Mouse (Mus musculus) naive thymus-derived CD4-positive, alpha-beta T cell, adult 2 months (primary cell): Measurements from ENCODE around the gene Lrrc4.

Experiments
- DNase-seq: peaks from one replicate; pipeline ENCODE4 v3.0.0-alpha.2; 2011; ENCODE audit warnings: low read depth

Gene Lrrc4

DNA sequence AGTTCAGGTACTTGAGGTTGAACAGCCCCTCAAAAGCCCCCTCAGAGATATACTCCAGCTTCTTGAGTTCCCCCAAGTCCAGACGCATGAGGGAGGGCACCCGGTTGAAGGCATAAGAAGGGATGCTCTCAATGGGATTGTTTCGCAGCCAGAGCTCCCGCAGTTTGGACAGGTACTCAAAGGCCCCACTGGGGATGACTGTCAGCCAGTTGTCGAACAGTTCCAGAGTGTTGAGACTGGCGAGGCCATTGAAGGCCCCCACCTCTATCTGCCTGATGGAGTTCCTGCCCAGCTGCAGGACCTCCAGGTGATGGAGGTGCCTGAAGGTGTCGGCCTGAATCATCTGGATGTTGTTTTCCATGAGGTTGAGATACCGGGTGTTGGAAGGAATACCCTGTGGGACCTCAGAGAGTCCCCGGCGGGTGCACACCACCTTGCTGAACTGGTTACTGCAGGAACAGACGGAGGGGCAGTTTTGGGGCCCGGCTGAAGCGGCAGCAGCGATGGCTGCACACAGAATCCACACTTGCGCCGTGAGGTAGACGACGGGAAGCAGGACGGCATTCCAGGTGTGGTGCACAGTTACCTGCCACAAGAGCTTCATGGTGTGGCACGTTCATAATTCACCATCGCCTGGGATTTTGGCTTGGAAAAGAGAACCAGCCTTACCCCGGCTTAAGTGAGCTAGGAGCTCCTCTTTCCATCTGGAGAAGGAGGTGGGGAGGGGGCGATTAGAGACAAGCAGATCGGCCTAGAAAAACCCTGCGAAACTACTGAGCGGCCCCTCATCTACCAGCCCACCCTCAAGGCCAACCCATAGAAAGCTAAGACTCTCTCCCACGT lies at the start of gene Lrrc4:
Gene Lrrc4, minus strand, starts transcription at position 737 of the 843 bp plus-strand sequence.
- no peak for DNase-seq

DNA sequence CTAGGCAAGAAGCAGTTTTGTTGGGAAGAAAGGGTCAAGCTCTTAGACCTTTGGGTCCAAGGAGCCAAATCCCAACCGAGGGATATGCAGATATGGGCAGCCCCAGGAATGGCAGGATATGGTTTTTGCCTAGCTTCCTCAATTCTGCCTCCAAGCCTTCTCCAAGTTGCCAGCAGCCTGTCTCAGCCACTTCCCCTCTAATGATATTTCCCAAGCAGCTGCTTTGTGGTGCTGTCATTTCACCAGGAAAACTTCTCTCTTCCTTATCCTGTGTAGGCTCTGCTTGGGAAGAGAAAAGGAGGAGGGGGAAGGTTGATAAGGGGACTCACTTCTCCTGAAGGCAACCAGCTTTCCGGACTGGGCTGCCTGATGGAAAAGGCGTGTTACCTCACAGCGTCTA lies 49.4 kb upstream of the Lrrc4 start:
- DNase-seq, result no peak

DNA sequence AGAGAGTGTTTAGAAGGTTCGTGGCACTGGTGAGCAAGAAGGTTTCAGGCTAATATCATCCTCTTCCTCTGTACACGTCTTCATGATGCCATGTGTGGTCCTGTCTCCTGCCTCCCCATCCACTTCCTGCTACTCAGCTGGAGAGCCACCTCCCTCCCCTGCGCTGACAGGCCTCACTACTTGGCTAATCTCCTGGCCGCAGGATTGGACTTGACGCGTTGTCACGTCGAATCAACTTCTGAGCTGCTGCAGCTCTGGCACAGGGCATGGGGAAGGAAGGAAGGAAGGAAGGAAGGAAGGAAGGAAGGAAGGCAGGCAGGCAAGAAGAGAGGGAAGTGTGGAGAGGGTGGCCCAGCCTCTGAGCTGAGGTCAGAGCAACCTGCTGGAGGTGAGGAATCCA lies 47.8 kb upstream of the Lrrc4 start:
- DNase-seq, result no peak

DNA sequence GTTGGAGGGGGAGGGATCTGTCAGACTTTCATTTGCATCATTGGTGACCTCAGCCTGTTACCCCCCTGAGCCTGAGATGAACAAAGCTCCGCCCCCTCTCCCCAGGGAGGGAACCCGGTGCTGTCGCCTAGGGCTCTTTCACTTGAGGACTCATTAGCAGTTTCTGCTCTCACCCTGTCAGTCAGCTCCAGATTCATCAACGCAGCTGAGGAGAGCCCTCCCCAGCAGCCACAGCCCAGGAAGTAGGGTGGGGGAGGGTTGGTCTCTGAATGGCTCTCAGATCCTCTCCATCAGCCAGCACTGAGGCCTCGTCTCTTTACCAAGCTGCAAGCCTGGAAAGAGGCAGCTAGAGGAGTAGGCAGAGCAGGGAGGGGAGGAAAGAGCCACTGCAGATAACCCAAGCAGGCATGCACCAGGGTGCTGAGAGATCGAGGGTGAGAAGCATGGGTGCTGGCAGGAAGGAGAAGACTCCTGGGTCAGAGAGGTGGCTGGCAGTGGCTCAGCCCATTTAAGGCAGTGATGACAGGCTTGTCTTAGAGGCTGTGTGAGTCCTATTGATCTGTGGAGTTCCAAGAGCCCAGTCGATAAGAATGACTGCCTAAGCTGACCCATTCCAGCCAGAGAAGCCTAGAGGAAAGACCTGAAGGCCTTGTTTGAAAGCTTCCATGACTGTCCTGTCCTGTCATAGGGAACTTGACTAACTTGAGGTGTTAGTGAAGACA lies 46.6 kb upstream of the Lrrc4 start:
- DNase-seq, result peak; percentile 17

DNA sequence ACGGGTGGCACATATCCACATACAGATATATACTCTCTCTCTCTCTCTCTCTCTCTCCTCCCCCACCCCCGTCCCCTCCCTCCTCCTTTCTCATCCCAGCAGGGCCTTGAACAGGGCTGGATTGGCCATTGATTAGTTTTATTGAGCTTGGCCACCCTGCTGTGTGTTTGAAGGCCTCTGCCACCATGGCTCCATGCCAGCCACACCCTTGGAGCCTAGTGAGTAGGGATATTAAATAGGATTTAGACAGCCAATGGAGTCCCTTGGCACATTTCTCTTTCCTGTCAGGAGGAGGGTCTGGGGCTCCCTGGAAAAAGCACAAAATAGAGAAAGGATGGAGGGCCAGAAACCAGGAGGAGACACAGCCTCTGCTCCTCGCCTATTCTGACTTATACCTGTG lies 44.9 kb upstream of the Lrrc4 start:
- DNase-seq, result no peak

DNA sequence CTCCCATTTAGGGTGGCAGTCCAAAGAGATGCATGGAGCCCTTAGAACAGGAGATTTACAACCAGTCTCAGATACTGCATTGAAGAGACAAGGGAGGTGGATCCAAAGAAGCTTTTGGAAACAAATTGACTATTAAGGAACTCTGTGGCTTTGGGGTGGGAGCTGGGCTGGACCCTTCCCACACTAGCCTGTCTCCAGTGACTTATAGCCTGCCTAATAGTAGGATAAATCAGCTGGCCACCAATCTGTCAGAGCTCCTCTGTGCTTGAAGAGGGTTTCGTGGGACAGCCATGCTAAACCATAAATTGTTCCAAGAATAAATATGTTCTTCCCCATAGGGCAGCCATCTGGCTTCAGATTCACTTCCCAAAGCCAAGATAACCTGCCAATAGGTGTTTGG lies 43.8 kb upstream of the Lrrc4 start:
- DNase-seq, result no peak

DNA sequence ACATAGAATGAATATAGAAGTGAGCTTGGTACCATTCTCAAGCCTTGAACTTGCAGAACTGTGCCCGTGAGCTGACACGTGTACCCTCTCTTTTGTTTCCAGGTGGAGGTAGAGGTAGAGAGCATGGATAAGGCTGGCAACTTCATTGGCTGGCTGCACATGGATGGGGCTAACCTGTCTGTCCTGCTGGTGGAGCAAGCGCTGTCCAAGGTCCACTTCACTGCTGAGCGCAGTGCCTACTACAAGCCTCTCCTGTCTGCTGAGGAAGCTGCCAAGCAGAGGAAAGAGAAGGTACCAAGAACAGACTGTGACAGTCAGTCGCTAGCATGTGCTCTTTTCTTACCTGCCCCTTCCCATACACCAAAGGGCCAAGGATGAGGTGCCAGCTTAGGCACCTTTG lies 43.2 kb upstream of the Lrrc4 start:
- no peak for DNase-seq

DNA sequence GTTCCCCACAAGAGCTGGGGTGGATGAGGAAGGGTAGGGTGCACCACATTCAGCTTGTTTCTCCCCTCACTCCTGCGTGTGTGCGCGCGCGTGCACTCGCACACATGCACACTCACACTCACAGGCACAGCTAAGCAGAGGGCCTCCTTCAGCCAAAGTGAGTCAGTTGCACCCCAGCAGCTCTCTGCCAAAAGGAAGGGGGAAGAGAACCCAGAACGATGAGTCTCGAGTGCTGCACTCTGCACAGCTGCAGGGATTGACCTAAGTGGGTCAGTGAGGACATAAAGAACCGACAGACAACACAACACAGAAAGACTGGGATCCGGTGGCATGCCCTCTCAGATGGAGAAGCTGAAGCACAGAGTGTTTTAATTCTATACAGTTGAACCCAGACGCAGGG lies 42.5 kb upstream of the Lrrc4 start:
- DNase-seq, result no peak

DNA sequence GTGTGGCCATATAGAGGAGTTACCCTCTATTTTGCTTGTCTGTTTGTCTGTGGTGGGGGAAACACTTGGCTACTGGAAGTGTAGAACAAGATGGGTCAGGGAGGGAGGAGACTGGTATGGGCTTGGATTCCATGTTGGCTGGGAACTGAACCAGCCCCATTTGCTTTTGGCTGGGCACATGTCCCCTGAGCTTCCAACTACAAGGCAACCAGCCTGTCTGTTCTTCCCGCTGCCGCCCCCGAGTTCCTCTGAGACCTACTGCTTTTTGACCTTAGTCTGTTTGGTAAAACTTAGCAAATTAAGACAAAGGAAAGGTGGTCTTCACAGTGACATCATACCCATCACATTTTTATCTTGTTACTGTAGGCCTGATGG lies 40.9 kb upstream of the Lrrc4 start:
- no peak for DNase-seq

DNA sequence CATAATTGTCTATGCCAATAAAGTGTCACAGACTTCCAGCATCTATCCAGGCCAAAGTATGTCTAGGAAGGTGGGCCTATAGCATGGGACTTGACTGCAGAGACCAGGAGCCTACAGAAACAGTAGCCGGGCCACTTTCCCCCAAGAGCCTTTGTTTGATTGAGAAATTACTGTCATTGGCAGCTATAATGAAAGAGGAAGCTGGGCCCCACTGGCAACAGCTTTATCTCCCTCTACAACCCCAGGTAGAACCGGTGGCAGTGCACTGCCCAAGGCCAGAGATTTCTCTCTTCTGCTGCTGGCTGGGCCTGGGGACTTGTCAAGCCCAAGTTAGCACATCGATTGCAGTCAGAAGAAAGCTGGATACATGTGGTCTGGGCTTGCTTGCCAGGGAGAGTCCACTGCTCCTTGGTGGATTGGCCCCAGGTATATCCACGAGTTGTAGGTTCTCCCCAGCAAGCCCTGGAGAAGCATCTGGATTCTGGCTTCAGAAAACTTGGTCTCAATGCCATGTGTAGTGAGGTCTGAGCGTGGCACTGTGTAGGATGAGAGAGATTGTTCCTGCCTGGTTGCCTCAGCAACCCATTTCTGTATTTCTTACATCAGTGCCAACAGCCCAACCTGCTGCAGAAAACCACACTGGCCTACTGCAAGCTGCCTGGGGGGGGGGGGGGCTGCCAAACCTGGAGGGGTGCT lies 40.3 kb upstream of the Lrrc4 start:
- no peak for DNase-seq

DNA sequence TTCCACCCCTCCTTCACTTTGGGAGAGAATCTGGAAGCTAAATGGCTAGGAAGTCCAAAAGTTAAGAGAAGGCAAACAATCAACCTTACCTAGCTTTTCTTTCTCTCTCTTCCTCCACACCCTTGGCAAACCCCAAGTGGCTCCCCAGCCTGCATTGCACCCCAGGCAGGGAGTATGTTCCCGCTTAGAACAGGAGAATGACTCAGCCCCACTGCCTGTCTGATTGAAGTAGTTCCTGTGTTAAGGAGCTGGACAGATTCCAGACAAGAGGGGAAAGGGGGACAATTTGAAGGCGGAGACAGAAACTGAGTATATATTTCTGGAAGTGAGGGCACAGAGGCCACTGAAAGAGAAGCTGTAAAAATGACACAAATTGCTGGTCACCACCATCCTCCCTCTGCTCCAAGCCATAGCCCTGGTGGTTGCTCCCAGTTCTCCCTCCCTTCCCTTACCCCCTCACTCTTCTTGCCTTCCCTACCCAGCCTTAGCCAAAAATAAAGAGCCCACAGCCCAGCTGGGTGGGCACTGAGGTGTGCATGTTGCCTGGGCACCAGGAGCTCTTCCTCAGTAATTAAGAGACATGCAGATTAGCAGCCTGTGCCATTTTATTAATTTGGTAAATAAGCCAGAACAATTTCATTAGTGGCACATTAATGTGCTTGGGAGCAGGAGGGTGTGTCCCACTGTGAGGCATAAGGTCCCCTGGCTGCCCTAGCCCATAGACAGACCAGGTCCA lies 36.1 kb upstream of the Lrrc4 start:
- DNase-seq, result no peak

DNA sequence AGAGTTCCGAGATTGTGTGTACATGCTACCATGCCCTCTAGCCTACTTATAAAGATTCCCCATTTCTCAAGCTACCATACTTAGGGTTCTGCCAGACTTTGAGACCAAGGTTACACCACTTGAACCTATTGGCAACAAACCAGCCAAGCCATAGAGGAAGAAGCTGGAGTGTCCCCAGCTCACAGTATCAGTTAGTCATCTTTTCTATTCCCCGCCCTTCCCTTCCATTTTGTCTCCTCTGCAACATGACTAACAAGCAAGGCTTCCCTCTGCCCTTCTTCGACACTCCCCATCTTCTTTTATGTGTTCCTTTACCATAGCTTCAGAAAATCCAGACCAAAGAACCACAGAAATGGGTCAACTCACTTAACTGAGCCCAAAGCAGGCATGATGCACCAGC lies 34.7 kb upstream of the Lrrc4 start:
- no peak for DNase-seq

DNA sequence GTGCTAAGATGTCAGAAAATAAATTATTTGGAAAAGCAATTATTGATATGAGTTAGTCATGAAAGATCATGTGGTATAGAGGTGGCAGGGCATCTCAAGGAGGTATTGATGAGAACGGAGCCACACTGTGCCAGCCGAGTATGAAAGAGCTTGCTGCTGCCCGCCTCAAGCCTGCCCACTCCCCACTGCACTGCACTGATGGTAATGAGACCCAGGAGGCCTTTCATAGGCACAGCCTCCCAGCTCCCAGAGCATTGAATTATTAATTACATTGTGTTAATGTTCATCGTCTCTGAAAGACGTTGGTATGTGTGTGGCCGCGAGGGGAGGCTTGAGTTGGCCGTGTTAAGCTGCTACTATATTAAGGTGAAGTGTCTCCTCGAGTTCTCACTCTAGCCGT lies 33.6 kb upstream of the Lrrc4 start:
- no peak for DNase-seq

DNA sequence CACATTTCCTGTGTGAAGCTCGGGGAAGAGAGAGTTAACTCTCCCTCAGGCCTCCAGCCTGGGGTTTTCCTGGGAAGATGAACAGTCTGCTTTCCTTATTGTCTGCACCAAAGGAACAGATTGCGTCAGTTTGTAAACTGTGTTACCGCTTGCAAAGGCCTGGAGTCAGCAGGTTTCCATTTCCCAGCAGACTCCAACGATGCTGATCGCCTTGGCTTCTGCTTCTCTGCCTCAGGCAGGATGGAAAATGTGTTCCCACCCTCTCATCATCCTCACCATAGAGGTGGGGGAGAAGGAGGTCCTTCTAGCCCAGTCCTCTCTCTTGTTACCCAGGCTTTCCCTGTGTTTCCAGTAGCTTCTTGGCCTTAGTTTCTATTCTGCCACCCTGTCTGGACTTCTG lies 33.1 kb upstream of the Lrrc4 start:
- no peak for DNase-seq

DNA sequence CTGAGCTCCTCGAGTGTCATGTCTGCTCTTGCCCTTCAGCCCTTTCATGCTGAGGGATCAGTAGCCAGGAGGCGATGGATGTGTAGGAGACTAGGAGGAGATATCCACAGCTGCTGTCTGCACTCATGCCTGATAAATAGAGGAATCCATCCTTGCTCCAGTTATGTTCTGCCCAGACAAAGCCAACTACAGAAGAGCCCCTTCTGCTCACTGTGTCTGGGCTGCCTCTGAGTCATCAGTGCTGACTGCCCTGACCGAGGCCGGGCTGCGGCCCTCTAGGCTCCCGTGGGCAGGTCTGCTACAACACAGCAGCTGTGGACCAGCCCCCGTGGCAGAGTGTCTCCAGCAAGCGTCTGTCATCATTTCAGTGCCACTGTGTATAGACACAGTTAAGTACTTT lies 30.8 kb upstream of the Lrrc4 start:
- DNase-seq, result no peak

DNA sequence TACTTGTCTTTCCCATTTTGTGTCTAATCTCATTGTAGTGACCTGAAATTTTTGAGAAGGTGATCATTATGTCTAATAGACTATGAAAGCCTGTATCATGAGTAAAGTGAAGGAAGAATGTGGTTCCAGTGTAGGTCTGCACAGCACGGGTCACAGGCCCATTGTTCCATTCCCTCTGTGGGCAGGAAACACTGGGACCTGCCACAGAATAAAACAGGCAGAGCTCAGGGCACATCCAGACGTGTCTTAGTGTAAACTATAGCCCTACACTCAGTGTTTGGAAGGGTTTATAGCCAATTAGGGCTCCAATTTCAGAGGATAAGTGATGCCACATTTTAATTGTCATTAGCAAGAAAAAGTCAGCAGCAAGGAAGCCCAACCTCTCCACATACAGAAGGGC lies 29.4 kb upstream of the Lrrc4 start:
- no peak for DNase-seq

DNA sequence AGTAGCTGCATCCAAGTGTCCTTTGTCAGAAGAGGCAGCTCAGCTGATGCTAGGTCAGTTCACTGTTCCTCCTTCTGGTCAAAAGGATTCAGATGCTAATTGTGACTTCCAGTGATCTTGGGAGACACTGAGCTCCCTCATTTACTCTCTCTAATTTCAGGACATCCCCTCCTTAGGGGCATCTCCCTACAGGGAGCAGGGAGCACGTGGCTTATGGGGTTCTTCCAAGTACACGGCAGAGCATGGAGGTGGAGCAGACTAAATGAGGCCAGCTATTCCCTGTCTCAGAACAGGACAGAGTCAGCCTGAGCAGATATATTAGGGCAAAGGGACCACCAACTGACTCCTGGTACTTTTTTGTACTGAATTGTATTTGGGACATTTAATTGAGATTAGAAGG lies 28.9 kb upstream of the Lrrc4 start:
- DNase-seq, result no peak

DNA sequence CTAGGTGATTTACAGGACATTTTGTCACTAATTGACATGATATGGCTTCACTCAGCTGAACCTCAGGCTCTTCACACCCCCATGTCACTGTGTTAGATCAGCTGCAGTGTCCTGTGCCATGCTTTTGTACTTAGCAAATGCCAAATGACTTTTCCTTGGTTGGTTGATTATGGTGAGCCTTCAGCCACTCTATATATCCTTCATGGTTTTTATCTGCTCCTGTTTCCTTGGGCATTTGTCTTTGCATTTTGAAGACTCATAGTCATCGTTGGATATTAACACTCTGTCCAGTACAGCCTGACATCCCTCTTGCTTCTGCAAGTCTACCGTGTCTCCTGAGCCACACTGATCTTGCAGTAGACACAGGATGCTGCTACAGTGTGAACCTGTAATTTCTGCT lies 27.5 kb upstream of the Lrrc4 start:
- DNase-seq, result no peak

DNA sequence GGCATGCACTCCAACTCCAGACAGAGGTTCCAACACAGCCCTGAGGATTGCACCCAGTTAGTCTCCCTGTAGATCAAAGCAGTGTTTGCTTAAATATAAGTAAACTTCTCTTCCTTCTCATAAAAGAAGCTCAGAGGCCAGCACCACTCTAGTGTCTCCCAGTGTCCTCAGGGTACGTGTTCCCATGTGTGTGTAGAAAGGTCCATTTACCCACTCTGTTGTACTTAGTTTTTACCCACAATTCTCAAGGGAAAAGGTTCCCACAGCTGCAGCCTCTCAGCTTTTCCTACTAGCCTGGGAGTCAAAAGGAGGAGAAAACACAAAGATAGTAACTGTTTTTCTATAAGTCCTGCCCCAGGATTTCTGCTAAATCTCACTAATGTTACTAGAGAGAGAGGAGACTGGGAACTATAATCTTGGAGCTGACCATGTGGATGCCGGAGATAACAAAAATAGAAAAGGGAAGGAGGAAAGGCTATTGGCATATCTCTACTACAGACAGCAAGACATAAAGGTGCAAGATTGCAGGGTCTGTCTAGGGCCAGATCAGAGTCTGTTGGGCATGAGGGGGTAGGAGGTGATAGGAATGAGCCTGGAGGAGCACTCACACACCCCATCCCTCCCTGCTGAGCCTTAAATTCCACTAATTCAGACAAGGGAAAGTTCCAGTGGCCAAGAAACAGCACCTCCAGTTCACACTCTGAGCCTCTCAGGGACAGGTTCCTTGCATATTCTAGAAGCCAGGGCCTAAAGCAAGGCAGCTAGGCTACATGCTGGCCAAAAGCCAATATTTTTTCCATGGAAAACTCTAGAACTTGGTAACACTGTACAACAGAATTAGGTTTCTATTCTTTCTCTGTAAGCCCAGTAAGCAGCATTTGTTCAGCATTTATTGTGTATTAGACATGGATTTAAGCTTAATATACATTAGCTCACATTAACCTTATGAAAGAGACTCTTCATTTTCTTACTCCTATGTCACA lies 25.9 kb upstream of the Lrrc4 start:
- no peak for DNase-seq

DNA sequence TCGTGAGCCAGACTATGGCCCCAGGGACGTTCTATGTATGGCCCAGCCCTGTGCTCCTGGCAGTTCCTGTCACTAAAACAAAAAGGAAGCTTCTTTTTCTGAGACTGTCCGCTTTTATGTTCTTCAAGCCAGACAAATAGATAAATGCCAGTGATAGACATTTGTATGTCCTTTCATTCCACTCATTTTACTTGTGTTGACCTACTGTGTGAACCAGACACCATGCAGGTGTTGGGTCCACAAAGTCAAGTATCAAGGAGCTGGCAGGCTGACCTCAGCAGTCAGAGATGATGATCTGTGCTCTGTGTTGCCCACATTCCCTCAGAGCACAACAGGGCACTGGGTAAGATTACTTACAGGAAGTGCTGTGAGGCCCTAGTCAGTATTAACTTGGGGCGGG lies 25.2 kb upstream of the Lrrc4 start:
- no peak for DNase-seq

DNA sequence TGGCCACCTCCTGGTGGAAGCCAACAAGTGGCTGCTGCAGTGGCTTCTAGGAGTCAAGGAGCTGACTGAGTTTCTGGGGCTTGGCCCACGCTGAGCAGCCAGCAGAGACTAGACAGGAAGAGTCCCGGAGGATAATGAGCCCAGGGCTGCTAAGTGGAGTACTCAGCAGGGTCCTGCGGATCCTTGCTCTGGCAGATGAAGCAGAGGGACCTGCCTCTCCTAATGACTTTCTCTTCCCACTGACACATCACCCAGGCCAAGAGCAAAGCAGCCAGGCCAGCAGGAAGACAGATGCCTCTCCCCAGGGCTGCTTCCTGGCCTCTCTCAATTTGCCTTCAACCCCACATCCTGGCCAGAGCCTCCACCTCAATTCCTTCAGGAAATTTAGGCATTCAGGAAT lies 23.9 kb upstream of the Lrrc4 start:
- DNase-seq, result no peak
